Mouse (Mus musculus) small intestine, adult 2 months (tissue): ENCODE measurements at regions not wholly inside any gene's neighbourhood (a gene's known extent, or its start where the extent isn't known, plus 50 kb on each side); places are given as distances from the start of the nearest gene placed in this dataset.

Experiments used
- CTCF ChIP-seq: fragments of 200-500 bp; IDR thresholded peaks from 2 replicates; pipeline ENCODE4 v1.5.1; 2012; ENCODE audit warnings: low read depth, mild to moderate bottlenecking, control low read depth, inconsistent platforms, low read length, moderate library complexity, mixed read lengths; ENCODE audit not compliant: insufficient replicate concordance, insufficient read length; ENCODE audit errors: extremely low read depth
- POLR2A ChIP-seq: fragments of 200-500 bp; IDR thresholded peaks from 2 replicates; pipeline ENCODE4 v1.6.1; 2012; ENCODE audit warnings: low read depth, mild to moderate bottlenecking, control low read depth, inconsistent platforms, low read length, moderate library complexity

- TF ChIP-seq POLR2A (no peak), CTCF (no peak)
These were observed 240.7 kb upstream of the Nr5a2 start for GRCm38 (mm10) chr1:137200931-137201330.
